Mouse (Mus musculus) limb, embryonic 15.5 days (tissue): ENCODE measurements around the gene Sfr1. TPM values are rescaled to one million over a fixed set of nuclear protein-coding genes. Genes with fewer than 3 reads are reported as not detected.

ENCODE experiments used
- ATAC-seq: fragments of 200-750 bp; cut with Nextera tagmentation; 2 replicates; pipeline ENCODE4 v1.8.0; 2017; ENCODE audit warnings: low read depth, moderate TSS enrichment; ENCODE audit not compliant: insufficient number of reproducible peaks, low FRiP score, low TSS enrichment
- H3K27ac ChIP-seq: fragments of 300-500 bp; sonication (generic); 2 replicates; pipeline ENCODE4 v1.5.1; 2015; ENCODE audit warnings: moderate library complexity, mild to moderate bottlenecking, inconsistent platforms
- H3K27me3 ChIP-seq: fragments of 300-500 bp; sonication (generic); 2 replicates; pipeline ENCODE4 v1.6.1; 2015; ENCODE audit warnings: inconsistent platforms
- H3K36me3 ChIP-seq: fragments of 300-500 bp; sonication (generic); 2 replicates; pipeline ENCODE4 v1.6.1; 2015; ENCODE audit warnings: inconsistent platforms
- H3K4me1 ChIP-seq: fragments of 300-500 bp; sonication (generic); 2 replicates; pipeline ENCODE4 v1.6.1; 2015; ENCODE audit warnings: inconsistent platforms
- H3K4me2 ChIP-seq: fragments of 300-500 bp; sonication (generic); 2 replicates; pipeline ENCODE4 v1.6.1; 2015; ENCODE audit warnings: mild to moderate bottlenecking, inconsistent platforms
- H3K4me3 ChIP-seq: fragments of 300-500 bp; sonication (generic); 2 replicates; pipeline ENCODE4 v1.5.1; 2015; ENCODE audit warnings: mild to moderate bottlenecking, inconsistent platforms
- H3K9ac ChIP-seq: fragments of 300-500 bp; sonication (generic); 2 replicates; pipeline ENCODE4 v1.6.1; 2015; ENCODE audit warnings: inconsistent platforms
- H3K9me3 ChIP-seq: fragments of 300-500 bp; sonication (generic); 2 replicates; pipeline ENCODE4 v1.6.1; 2016; ENCODE audit warnings: inconsistent platforms
- WGBS: fragments of 180-500 bp; shearing (Covaris S2); methylation state at CpG from one replicate; pipeline ENCODE4 v1.1.7; 2015; 5-methylcytosine and 5-hydroxymethylcytosine counted together
- polyA plus RNA-seq: library from polyadenylated mRNA; unstranded; fragments of >200 nt; fragmentation: Nextera tagmentation; extraction: Ambion mirVana; gene quantifications from 2 replicates; pipeline ENCODE4 v1.2.1, GENCODE M21; 2015

Sfr1 gene
- 272 and 284 TPM in 2 replicates for polyA plus RNA-seq

- peak within 1 kb of the TSS; percentile 82 for H3K9ac ChIP-seq
- no peaks in the 10 kb centered on the region for H3K27me3 ChIP-seq
- H3K4me1 ChIP-seq, result peaks cover 36% of the 10 kb centered on the region
- H3K9me3 ChIP-seq, result no peaks in the 10 kb centered on the region
- peaks cover 31% of the 10 kb centered on the region for H3K36me3 ChIP-seq
- peak; percentile 96 for ATAC-seq
- peak within 1 kb of the TSS; percentile 75 for H3K4me3 ChIP-seq
- peak within 1 kb of the TSS; percentile 61 for H3K4me2 ChIP-seq
- WGBS, result under 1% methylated on average over 59 of the region's 72 CpGs
- H3K27ac ChIP-seq, result peak within 1 kb of the TSS; percentile 98
Observed at GRCm38 (mm10) chr19:47731071-47731881, at the start of gene Sfr1. Gene Sfr1 (plus strand): TSS chr19:47731682.

GRCm38 (mm10) chr19:47689592-47689991 is 41.9 kb upstream of the Sfr1 start:
- 86% methylated on average over 7 of the region's 7 CpGs for WGBS
- Histone ChIP-seq H3K9ac (no peak overlapping the region), H3K9me3 (no peaks in the 10 kb centered on the region), H3K27me3 (no peaks in the 10 kb centered on the region), H3K27ac (no peak overlapping the region), H3K4me3 (no peak overlapping the region), H3K4me2 (no peak overlapping the region), H3K36me3 (no peaks in the 10 kb centered on the region), H3K4me1 (peaks cover 20% of the 10 kb centered on the region; the same call in 1 of the 2 replicates)
- no peak for ATAC-seq

DNA sequence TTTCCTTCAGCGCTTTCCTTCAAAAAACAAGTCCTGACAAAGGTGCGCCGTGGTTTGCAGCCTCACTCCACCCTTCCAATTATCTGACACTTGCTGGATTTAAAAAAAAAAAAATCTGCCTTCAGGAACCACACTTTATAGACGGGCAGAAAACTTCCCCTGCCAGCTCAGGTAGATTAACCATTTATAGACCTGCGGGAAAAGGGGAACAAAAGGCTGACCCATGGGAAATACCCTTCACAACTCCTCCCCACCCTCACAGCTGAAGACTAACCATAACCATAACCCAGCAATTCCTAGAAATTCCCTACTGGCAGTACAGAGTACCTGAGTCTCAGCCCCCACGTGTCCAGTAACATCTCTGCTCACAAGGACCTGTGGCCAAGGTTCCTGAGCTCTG is 39.5 kb upstream of the Sfr1 start, which contains the start of gene Col17a1:
Gene Col17a1 (minus strand): TSS at position 101 of the 400 bp plus-strand sequence.
- Histone ChIP-seq H3K4me3 (peak within 1 kb of the TSS; percentile 30), H3K36me3 (no peaks in the 10 kb centered on the region), H3K9ac (no peak within 1 kb of the TSS), H3K27ac (peak within 1 kb of the TSS; percentile 57), H3K27me3 (no peaks in the 10 kb centered on the region), H3K4me1 (peaks cover 9% of the 10 kb centered on the region), H3K4me2 (no peak within 1 kb of the TSS), H3K9me3 (no peaks in the 10 kb centered on the region)
- 49% methylated on average over 6 of the region's 6 CpGs for WGBS
- no peak for ATAC-seq

GRCm38 (mm10) chr19:47695725-47696124 is 35.8 kb upstream of the Sfr1 start:
- Histone ChIP-seq H3K9ac (no peak overlapping the region), H3K4me2 (no peak overlapping the region), H3K4me1 (peaks cover 9% of the 10 kb centered on the region), H3K27me3 (no peaks in the 10 kb centered on the region), H3K4me3 (no peak overlapping the region), H3K27ac (no peak overlapping the region), H3K36me3 (no peaks in the 10 kb centered on the region), H3K9me3 (no peaks in the 10 kb centered on the region)
- no peak for ATAC-seq
- 86% methylated on average over 6 of the region's 6 CpGs for WGBS

DNA sequence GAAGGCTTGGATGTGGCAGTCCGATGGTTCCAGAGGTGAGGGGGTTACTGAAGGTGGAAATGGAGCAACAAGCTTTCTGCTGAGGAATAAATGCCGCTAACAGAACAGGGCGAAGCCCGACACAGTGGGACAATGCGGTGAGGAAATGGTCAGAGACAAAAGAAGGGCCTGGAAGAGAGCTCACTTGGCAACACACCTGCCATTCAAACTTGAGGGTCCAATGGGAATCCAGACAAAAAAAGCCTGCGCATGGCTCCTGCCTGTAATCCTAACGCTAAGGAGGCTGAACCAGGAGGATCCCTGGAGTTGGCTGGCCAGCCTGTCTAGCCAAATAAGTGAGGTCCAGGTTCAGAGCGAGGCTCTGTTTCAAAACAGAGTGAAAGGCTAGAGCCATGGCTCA is 35.1 kb upstream of the Sfr1 start:
- Histone ChIP-seq H3K9ac (no peak overlapping the region), H3K27me3 (no peaks in the 10 kb centered on the region), H3K4me3 (no peak overlapping the region), H3K36me3 (no peaks in the 10 kb centered on the region), H3K27ac (no peak overlapping the region), H3K9me3 (no peaks in the 10 kb centered on the region), H3K4me1 (peaks cover 6% of the 10 kb centered on the region), H3K4me2 (no peak overlapping the region)
- no peak for ATAC-seq
- WGBS, result 90% methylated on average over 8 of the region's 8 CpGs

GRCm38 (mm10) chr19:47697067-47697466 is 34.4 kb upstream of the Sfr1 start:
- ATAC-seq, result no peak
- no peak overlapping the region for H3K9ac ChIP-seq
- H3K36me3 ChIP-seq, result no peaks in the 10 kb centered on the region
- no peak overlapping the region for H3K4me3 ChIP-seq
- 86% methylated on average over 11 of the region's 11 CpGs for WGBS
- H3K4me2 ChIP-seq, result no peak overlapping the region
- H3K27ac ChIP-seq, result no peak overlapping the region
- no peaks in the 10 kb centered on the region for H3K27me3 ChIP-seq
- no peaks in the 10 kb centered on the region for H3K9me3 ChIP-seq
- peaks cover 3% of the 10 kb centered on the region; the same call in 1 of the 2 replicates for H3K4me1 ChIP-seq

DNA sequence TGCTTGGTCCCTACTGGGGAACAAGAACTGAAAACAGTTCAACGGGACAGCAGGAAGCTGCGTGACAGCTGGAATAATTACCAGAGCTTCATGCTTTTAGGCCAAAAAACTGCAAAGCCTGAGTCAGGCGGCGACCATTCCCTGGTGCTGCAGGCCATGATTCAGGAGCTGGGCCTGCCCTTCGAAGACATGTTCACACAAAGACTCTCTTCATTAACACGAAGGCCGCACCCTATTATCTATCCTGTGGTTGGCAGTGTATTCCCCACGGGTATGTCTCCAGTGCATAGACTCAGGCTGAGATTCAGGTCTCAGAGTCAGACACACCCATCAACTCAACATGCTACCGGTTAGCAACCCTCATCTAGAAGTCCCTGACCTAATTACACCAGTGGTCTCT is 33.2 kb upstream of the Sfr1 start:
- Histone ChIP-seq H3K27ac (no peak overlapping the region), H3K9ac (no peak overlapping the region), H3K27me3 (no peaks in the 10 kb centered on the region), H3K4me3 (no peak overlapping the region), H3K36me3 (no peaks in the 10 kb centered on the region), H3K4me2 (no peak overlapping the region), H3K9me3 (no peaks in the 10 kb centered on the region), H3K4me1 (peaks cover 3% of the 10 kb centered on the region; the same call in 1 of the 2 replicates)
- ATAC-seq, result no peak
- WGBS, result 72% methylated on average over 9 of the region's 9 CpGs

GRCm38 (mm10) chr19:47699743-47700142 is 31.7 kb upstream of the Sfr1 start:
- Histone ChIP-seq H3K27ac (no peak overlapping the region), H3K36me3 (no peaks in the 10 kb centered on the region), H3K9ac (no peak overlapping the region), H3K27me3 (no peaks in the 10 kb centered on the region), H3K4me1 (peaks cover 3% of the 10 kb centered on the region; the same call in 1 of the 2 replicates), H3K9me3 (no peaks in the 10 kb centered on the region), H3K4me2 (no peak overlapping the region), H3K4me3 (no peak overlapping the region)
- 44% methylated on average over 9 of the region's 9 CpGs for WGBS
- no peak for ATAC-seq

DNA sequence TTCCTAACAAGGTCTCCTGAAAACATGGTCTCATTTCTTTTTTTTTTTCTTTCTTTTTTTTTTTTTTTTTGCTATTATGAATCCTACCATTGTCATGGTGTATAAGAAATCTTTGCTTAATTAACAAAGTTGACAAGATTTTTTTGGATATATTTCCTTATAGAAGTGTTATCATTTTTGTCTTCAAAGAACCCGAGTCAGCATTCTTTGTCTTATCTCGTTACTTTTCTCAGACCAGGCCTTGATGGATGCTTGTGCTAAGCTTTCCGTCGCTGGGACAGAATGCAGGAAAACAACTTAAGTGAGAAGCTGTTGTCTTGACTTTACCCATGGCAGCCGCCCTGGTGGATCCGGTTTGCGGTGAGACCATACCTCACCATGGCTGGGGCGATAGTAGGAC is 31.0 kb upstream of the Sfr1 start:
- H3K9me3 ChIP-seq, result no peaks in the 10 kb centered on the region
- no peaks in the 10 kb centered on the region for H3K27me3 ChIP-seq
- WGBS, result 90% methylated on average over 8 of the region's 8 CpGs
- no peak overlapping the region for H3K27ac ChIP-seq
- H3K36me3 ChIP-seq, result no peaks in the 10 kb centered on the region
- no peak overlapping the region for H3K4me2 ChIP-seq
- ATAC-seq, result no peak
- no peak overlapping the region for H3K9ac ChIP-seq
- H3K4me1 ChIP-seq, result peaks cover 3% of the 10 kb centered on the region; the same call in 1 of the 2 replicates
- no peak overlapping the region for H3K4me3 ChIP-seq

GRCm38 (mm10) chr19:47705080-47705771 is 26.3 kb upstream of the Sfr1 start:
- Histone ChIP-seq H3K4me2 (no peak overlapping the region), H3K9ac (no peak overlapping the region), H3K27me3 (no peaks in the 10 kb centered on the region), H3K4me3 (no peak overlapping the region), H3K4me1 (no peaks in the 10 kb centered on the region), H3K36me3 (no peaks in the 10 kb centered on the region), H3K9me3 (no peaks in the 10 kb centered on the region), H3K27ac (no peak overlapping the region)
- no peak for ATAC-seq
- 69% methylated on average over 13 of the region's 13 CpGs for WGBS

GRCm38 (mm10) chr19:47705772-47706309 is 25.6 kb upstream of the Sfr1 start:
- ATAC-seq, result no peak
- Histone ChIP-seq H3K9ac (no peak overlapping the region), H3K4me2 (no peak overlapping the region), H3K36me3 (no peaks in the 10 kb centered on the region), H3K4me3 (no peak overlapping the region), H3K27me3 (no peaks in the 10 kb centered on the region), H3K9me3 (no peaks in the 10 kb centered on the region), H3K4me1 (no peaks in the 10 kb centered on the region), H3K27ac (no peak overlapping the region)
- WGBS, result 93% methylated on average over 8 of the region's 8 CpGs

DNA sequence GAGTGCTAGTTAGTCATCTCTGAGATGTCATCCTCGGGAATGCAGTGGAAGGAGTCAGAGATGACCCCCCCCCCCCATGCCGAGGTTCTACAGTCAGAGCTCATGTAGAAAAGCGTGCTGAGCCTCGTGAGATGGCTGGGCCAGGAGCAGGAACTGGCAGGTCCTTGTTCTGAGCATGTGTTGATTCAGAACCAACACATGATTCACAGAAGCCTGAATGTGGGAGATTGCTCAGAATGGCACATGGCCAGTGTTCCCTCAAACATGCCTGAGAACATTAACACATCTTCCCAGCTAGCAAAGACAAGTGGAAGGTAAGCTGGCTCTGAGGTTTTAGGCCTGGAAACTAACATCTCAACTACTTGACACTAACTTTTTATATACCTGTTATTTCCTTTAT is 21.1 kb upstream of the Sfr1 start:
- WGBS, result 77% methylated on average over 4 of the region's 4 CpGs
- Histone ChIP-seq H3K36me3 (no peaks in the 10 kb centered on the region), H3K4me2 (no peak overlapping the region), H3K27ac (no peak overlapping the region), H3K27me3 (no peaks in the 10 kb centered on the region), H3K4me3 (no peak overlapping the region), H3K9me3 (no peaks in the 10 kb centered on the region), H3K4me1 (peaks cover 9% of the 10 kb centered on the region; the same call in 1 of the 2 replicates), H3K9ac (no peak overlapping the region)
- ATAC-seq, result no peak
